Mouse (Mus musculus): ENCODE measurements at regions not wholly inside any gene's neighbourhood (a gene's known extent, or its start where the extent isn't known, plus 50 kb on each side); places are given as distances from the start of the nearest gene placed in this dataset.

DNA sequence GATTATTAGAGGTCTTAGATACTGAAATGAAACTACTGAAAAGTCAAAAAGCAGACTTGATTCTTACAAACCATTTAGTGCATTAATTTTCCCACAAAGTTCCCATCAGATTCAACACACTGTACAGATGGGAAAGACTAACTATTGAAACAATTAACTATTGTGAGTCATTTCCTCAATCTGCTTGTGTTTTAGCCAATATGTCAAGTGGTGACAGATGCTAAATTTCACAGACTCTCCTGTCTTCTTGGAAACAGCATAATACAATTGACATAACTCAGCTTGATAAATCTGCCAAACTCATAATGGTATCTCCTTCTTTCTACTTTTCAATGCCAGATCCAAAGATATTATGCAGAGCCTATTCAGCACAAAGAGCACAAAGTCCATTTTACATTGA lies 213.0 kb upstream of the Gm10306 start:
- Histone ChIP-seq H3K9ac (replicated peaks; ENCODE audit: low read depth) (no peak overlapping the region), H3K36me3 (ENCODE audit: insufficient read depth, low read length) (no peaks in the 10 kb centered on the region), H3K27ac (ENCODE audit: low read length) (no peak overlapping the region), H3K4me2 (replicated peaks; ENCODE audit: low read depth, low read length) (no peak overlapping the region), H3K4me3 (ENCODE audit: low read depth, low read length) (no peak overlapping the region), H3K4me1 (ENCODE audit: insufficient read depth, low read depth, low read length) (no peaks in the 10 kb centered on the region), H3K27me3 (replicated peaks; ENCODE audit: insufficient read depth, low read length) (no peaks in the 10 kb centered on the region), H3K9me3 (ENCODE audit: low read length) (no peaks in the 10 kb centered on the region)
- DNase-seq (ENCODE audit: low spot score) (no peak), ATAC-seq (no peak)
- TF ChIP-seq CTCF (IDR thresholded peaks at IDR 0.05) (no peak), EP300 (IDR thresholded peaks at IDR 0.05) (no peak)

DNA sequence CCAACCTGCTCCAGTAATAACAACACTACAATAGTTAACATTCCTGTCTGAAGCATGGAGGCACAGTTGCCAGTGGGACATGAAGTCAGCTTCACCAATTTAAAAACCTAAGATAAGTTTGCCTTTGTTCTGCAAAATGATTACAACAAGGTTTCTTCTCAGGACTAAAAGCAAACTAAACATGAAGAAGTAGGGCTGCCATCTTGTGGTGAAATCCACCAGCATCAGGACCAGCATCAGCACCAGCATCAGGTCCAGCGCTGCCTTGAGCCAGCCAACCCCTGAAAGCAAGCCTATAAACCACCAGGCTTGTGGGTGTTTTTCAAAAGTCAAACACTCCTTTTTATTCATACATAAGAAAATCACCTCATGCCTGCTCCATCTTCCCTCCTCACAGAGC lies 207.1 kb upstream of the Gm10306 start:
- Histone ChIP-seq H3K4me1 (ENCODE audit: insufficient read depth, low read depth, low read length) (no peaks in the 10 kb centered on the region), H3K4me2 (replicated peaks; ENCODE audit: low read depth, low read length) (no peak overlapping the region), H3K27ac (ENCODE audit: low read length) (no peak overlapping the region), H3K9ac (replicated peaks; ENCODE audit: low read depth) (no peak overlapping the region), H3K27me3 (replicated peaks; ENCODE audit: insufficient read depth, low read length) (no peaks in the 10 kb centered on the region), H3K36me3 (ENCODE audit: insufficient read depth, low read length) (no peaks in the 10 kb centered on the region), H3K4me3 (ENCODE audit: low read depth, low read length) (no peak overlapping the region), H3K9me3 (ENCODE audit: low read length) (no peaks in the 10 kb centered on the region)
- 63% methylated on average over 1 of the region's 1 CpGs for WGBS
- ATAC-seq (no peak), DNase-seq (ENCODE audit: low spot score) (no peak)
- TF ChIP-seq EP300 (IDR thresholded peaks at IDR 0.05) (no peak), CTCF (IDR thresholded peaks at IDR 0.05) (peak; percentile 19; the same call in 1 of the 2 replicates)

DNA sequence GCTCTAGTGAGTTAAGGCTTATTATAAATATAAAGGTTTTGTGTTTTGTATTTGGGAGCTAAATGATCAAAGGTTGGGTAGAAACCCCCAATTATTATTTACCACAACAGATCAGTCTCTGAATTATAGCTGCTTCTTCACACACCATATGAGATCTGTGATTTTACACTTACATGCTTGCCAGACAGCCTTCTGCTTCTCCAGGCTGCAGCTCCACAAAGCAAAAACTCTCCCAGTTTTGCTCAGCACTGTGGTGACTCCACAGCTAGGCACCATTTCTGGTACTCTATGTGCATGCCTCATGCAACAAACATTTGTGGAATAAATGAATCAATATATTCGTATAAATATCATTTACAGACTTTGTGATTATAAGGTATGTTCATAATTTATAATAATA lies 199.4 kb upstream of the Gm10306 start:
- Histone ChIP-seq H3K4me2 (replicated peaks; ENCODE audit: low read depth, low read length) (no peak overlapping the region), H3K9me3 (ENCODE audit: low read length) (no peaks in the 10 kb centered on the region), H3K27ac (ENCODE audit: low read length) (no peak overlapping the region), H3K27me3 (replicated peaks; ENCODE audit: insufficient read depth, low read length) (no peaks in the 10 kb centered on the region), H3K36me3 (ENCODE audit: insufficient read depth, low read length) (no peaks in the 10 kb centered on the region), H3K4me1 (ENCODE audit: insufficient read depth, low read depth, low read length) (no peaks in the 10 kb centered on the region), H3K9ac (replicated peaks; ENCODE audit: low read depth) (no peak overlapping the region), H3K4me3 (ENCODE audit: low read depth, low read length) (no peak overlapping the region)
- ATAC-seq (no peak), DNase-seq (ENCODE audit: low spot score) (no peak)
- 66% methylated on average over 1 of the region's 1 CpGs for WGBS
- no peak for TF ChIP-seq CTCF (IDR thresholded peaks at IDR 0.05)
- TF ChIP-seq EP300 (IDR thresholded peaks at IDR 0.05): no peak

DNA sequence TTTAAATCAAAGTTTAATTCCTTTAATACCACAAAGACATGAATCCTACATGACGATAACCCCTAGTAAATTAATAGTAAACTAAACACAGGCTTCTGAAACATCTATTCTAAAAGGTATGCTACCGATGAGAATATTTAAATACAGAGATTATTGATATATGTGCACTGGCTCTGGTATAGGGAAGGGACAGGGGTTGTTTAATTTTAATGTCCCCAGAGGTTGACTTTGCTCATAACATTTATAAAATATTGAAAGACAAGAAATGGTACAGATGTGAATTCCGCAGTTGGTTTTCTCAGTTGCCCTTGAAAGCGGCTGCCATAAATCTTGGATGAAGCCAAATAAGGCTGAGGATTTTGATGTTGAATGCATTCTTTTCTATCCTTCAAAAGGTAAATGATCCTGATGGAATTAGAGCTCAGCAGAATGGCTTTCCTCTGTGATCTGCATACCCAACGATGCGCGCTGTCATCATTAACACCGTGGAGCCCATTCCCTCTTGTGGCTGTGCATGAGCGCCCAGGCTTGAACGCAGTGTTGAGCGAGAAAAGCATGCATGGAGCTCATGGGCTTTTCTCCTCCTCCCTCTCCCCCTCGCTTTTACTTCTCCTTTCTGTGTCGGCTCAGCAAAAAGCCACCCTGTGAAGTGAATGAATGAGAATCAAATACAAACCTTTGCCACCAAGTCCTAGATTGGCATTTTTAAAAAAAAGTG lies 195.4 kb upstream of the Gm10306 start:
- WGBS: 81% methylated on average over 13 of the region's 13 CpGs
- no peak for DNase-seq (ENCODE audit: low spot score)
- Histone ChIP-seq H3K27ac (ENCODE audit: low read length) (no peak overlapping the region), H3K4me3 (ENCODE audit: low read depth, low read length) (no peak overlapping the region), H3K4me2 (replicated peaks; ENCODE audit: low read depth, low read length) (no peak overlapping the region), H3K9me3 (ENCODE audit: low read length) (no peaks in the 10 kb centered on the region), H3K9ac (replicated peaks; ENCODE audit: low read depth) (no peak overlapping the region), H3K36me3 (ENCODE audit: insufficient read depth, low read length) (no peaks in the 10 kb centered on the region), H3K4me1 (ENCODE audit: insufficient read depth, low read depth, low read length) (no peaks in the 10 kb centered on the region), H3K27me3 (replicated peaks; ENCODE audit: insufficient read depth, low read length) (no peaks in the 10 kb centered on the region)
- no peak for TF ChIP-seq CTCF (IDR thresholded peaks at IDR 0.05)
- TF ChIP-seq EP300 (IDR thresholded peaks at IDR 0.05): no peak
- no peak for ATAC-seq

DNA sequence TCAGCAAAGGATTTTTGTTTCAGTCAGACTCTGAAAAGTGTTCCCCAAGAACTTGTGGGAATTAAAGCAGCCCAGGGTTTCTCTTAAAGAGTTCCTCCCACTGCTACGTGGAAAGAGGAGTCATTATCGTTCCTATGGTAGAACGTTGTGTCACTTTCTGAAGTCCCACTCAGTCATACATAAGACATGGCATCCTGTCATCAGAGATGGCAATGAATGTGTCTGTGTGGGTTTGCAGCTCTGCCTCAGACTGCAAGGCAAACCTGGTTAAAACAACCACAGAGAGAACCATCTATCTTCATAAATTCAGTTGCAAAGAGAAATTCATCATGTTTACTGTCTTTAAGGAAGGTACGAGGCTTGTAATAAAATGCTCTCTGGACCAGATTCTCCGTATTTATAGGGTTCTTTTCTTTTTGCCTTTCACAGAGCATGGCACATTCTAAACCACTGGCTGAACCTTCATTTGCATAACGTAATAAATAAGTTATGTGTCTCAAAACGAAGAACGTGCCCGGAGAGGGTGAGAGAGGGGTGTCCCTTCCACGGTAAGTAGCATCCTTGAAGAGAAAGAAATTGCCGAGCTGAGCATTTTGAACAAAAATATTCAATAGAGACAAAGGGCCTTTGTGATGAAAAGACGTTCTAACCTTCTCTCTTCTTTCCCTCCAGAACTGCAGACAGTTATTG lies 194.7 kb upstream of the Gm10306 start:
- DNase-seq (ENCODE audit: low spot score) (no peak), ATAC-seq (no peak)
- H3K4me1 ChIP-seq (ENCODE audit: insufficient read depth, low read depth, low read length): no peaks in the 10 kb centered on the region
- no peak overlapping the region for H3K4me2 ChIP-seq (replicated peaks; ENCODE audit: low read depth, low read length)
- no peaks in the 10 kb centered on the region for H3K36me3 ChIP-seq (ENCODE audit: insufficient read depth, low read length)
- TF ChIP-seq CTCF (IDR thresholded peaks at IDR 0.05) (no peak), EP300 (IDR thresholded peaks at IDR 0.05) (no peak)
- no peak overlapping the region for H3K9ac ChIP-seq (replicated peaks; ENCODE audit: low read depth)
- H3K27ac ChIP-seq (ENCODE audit: low read length): no peak overlapping the region
- no peak overlapping the region for H3K4me3 ChIP-seq (ENCODE audit: low read depth, low read length)
- no peaks in the 10 kb centered on the region for H3K9me3 ChIP-seq (ENCODE audit: low read length)
- WGBS: 72% methylated on average over 12 of the region's 12 CpGs
- no peaks in the 10 kb centered on the region for H3K27me3 ChIP-seq (replicated peaks; ENCODE audit: insufficient read depth, low read length)

- DNase-seq (ENCODE audit: low spot score): no peak
- WGBS: 86% methylated on average over 4 of the region's 4 CpGs
- no peaks in the 10 kb centered on the region for H3K27me3 ChIP-seq (replicated peaks; ENCODE audit: insufficient read depth, low read length)
- ATAC-seq: no peak
- H3K4me1 ChIP-seq (ENCODE audit: insufficient read depth, low read depth, low read length): no peaks in the 10 kb centered on the region
- no peak overlapping the region for H3K4me3 ChIP-seq (ENCODE audit: low read depth, low read length)
- no peaks in the 10 kb centered on the region for H3K9me3 ChIP-seq (ENCODE audit: low read length)
- H3K27ac ChIP-seq (ENCODE audit: low read length): no peak overlapping the region
- TF ChIP-seq CTCF (IDR thresholded peaks at IDR 0.05): no peak
- TF ChIP-seq EP300 (IDR thresholded peaks at IDR 0.05): no peak
- H3K9ac ChIP-seq (replicated peaks; ENCODE audit: low read depth): no peak overlapping the region
- H3K36me3 ChIP-seq (ENCODE audit: insufficient read depth, low read length): no peaks in the 10 kb centered on the region
- no peak overlapping the region for H3K4me2 ChIP-seq (replicated peaks; ENCODE audit: low read depth, low read length)
Observed at GRCm38 (mm10) chr4:94365375-94365774, 191.0 kb upstream of the Gm10306 start.
